Mouse (Mus musculus): Measurements from ENCODE around the gene Rasal2.
A peak's percentile ranks its signal among the peaks of the same experiment; 100 is the strongest.

Rasal2 gene

DNA sequence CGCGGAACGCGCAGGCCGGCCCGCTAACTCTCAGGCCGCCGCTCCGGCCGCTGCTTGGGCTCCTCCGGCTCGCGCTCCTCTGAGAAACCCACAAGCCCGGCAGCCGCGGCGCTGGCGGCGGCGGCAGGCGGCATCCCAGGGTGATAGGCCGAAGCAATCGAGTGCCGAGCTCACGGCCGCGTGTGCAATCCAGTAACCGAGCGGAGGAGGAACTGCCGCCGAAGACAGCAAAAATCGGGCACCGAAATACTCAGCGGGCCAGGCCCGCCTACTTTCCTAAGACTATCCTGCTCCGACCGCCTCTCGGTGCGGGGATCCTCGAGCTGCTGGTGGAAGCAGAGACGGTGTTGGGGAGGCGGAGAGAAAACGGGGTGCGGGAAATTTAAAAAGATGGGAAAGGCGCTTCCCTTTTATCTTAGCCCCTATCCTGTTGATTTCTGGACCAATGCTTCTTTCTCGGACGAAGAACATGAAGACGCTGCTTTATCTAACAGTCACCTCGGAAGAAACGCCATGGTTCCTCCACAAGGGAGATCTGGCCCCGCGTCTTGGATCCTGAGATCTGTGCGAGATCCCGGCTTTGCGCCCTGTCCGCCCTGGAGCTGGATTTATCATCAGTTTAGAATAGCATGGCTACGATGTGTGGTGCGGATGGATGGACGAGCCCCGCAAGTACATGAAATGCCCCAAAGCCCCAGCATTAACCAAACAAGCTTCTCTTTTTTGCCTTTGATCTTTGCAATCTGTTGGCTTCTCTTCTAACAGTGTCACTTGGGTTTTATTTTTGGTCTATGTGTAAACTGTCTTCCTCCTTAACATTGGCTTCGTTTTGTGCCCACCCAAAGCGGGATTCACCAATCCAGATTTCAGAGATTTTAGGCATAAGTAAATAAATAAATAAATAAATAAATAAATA lies at the start of gene Rasal2:
Rasal2 (minus strand) TSS at position 142 of the 916 bp plus-strand sequence.
- DNase-seq (ENCODE audit: low read depth), result peak; percentile 99

DNA sequence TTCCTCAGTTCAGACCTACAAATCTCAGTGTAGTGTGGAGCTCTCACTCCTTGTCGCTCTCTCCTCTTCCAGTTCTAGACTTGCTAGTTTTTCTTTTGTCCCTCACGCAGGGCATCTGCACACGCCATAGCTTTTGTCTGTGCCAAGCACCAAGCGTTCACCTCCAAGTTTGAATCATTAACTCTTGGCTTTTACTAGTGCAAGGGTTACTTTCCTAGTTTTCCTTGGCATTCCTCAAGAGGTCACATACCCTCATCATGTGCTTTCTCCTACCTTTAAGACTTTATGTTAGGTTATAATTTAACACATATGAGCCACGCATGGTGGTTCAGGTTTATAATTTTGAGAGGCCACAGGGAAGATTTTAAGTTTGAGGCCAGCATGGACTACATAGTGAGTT lies 48.9 kb upstream of the Rasal2 start:
- no peak for DNase-seq (ENCODE audit: low read depth)

DNA sequence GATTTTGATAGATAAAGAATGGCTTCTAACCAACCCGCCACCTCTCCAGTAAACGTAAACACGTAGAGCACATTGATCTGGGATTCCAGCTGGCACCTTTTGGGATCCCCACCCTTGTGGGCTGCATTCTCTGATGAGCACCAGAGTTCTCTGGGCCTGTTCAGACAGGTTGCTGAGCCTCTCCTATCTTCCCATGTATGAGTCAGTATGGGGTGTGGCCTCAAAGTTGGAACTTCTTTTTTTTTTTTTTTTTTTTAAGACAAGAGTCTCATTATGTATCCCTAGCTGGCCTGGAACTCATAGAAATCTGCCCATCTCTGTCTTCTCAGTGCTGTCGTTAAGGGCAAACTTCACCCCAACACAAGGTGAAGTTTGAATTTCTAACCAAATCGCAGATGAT lies 47.5 kb upstream of the Rasal2 start:
- peak; percentile 23 for DNase-seq (ENCODE audit: low read depth)

DNA sequence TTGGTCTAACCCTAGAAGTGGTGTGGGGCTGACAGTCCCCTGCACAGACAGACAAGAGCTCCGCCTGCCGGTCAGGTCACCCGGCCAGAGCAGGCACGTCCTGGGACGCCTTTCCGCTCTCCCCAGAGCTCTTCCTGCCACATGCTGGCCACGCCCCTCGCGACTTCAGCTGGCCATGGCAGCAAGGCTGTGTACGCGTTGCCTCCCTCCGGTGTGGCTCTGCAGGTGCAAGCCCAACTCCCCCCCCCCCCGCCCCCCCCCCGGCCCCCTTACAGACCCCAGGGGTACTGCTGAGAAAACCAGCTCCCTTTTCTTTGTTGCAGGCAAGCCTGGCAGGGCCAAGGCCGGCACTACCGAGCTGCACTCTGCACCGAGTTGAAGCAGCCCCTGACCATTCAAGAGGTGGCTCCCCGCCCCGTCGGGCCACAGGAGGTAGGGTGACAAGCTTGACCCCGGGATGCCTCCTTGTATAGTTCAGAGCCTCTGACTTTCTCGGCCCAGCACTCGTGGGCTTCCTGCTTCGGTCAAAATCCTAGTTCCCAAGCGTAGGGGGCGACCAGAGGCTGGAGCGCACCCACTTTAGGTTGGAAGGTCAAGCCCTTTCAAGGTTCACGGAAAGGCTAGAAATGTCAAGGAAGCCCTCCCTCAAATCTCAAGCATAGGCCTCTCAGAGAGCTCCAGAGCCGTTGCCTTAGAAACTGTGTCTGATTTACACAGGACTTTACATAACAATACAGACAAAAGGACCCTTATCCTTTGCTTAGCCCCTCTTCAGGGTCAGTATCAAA lies 46.2 kb upstream of the Rasal2 start, which contains the start of gene Cryzl2:
Cryzl2 (plus strand) TSS at position 157 of the 788 bp plus-strand sequence.
- DNase-seq (ENCODE audit: low read depth), result no peak

DNA sequence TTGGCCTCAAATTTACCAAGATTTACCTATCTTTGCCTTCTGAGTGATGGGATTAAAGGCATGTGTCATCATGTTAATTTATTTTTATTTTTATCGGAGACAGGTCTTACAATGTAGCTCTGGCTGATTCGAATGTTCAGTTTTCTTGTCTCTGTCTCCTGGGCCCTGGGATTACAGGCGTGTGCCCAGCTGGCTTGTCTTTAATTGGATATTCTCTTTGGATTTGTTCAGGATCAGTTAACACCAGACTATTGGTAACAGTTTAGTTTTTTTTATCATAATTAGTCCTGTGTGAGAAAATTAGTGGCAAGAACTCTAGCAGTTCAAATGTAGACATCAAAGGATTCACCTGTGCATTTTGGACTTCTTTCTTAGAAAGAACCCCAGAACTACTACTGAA lies 45.4 kb upstream of the Rasal2 start:
- DNase-seq (ENCODE audit: low read depth), result no peak

DNA sequence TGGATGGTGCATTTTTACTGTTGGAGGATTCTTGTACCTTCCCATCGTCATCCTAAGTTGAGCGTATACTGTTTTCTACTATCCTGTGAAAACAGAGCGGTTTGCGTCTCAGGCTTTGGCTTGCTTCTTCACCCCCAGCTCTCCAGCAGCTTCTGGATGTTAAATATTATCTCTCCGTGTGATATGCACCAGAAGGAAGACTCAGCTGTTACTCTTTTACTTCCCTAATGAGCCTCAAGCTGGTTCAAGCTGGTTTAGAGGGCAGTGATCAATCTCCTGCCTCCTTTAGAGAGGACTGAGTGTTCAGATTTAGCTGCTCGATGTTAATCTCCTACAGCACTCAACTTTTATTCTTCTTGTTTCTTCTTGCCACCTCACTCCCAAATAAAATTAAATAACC lies 42.5 kb upstream of the Rasal2 start:
- DNase-seq (ENCODE audit: low read depth), result no peak

DNA sequence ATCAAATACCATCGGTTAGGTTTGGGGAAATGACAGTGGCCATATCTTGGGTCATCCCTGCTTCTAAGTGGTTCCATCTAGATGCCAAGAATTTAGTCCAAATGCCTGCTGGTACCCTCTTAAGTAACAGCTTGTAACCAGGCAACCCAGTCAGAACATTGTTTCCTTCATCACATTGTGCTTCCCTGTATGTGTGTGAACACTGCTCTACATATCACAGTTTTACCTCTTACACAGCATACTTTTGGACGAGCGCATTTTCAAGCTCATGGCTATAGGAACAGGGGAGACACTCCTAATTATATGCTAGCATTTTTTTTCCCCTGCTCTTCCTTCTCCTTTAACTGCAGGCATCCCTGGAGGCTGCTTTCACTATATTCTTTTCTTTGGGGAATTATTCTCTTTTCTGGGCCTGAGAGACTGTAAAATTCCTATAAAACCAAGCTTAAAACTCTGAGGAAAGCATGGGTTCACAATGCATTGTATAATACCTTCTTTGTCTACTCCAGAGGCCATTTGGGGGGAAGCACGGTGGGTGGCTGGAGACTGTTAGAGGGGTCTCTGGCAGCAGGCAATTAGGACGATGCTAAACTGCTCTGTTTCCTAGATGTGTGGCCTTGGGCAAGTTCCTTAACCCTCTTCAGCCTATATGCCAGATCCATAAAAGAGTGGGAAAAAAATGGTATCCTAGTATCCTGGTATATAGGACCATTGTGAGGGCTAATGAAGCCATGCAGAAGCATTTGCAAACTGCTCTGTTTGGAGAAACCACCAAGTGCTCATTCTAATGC lies 40.6 kb upstream of the Rasal2 start:
- DNase-seq (ENCODE audit: low read depth), result no peak

DNA sequence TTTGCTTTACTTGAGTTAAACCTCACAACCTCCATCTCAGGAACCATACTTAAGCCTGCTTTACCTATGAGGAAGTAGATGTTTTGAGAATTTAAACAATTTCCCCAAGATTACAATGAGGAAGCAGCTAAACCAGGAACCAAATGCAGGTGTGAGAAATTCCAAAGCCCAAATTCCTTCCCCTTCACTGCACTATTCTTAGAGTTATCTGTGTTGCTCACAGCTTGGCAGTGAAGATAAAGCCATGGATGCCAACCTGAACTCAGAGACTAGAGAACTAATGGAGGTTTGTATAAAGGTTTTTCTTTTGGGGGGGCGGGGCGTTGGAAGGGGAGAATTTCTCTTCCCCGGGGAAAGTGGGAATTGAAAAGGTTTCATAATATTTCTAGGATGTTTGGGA lies 39.9 kb upstream of the Rasal2 start:
- DNase-seq (ENCODE audit: low read depth), result no peak

DNA sequence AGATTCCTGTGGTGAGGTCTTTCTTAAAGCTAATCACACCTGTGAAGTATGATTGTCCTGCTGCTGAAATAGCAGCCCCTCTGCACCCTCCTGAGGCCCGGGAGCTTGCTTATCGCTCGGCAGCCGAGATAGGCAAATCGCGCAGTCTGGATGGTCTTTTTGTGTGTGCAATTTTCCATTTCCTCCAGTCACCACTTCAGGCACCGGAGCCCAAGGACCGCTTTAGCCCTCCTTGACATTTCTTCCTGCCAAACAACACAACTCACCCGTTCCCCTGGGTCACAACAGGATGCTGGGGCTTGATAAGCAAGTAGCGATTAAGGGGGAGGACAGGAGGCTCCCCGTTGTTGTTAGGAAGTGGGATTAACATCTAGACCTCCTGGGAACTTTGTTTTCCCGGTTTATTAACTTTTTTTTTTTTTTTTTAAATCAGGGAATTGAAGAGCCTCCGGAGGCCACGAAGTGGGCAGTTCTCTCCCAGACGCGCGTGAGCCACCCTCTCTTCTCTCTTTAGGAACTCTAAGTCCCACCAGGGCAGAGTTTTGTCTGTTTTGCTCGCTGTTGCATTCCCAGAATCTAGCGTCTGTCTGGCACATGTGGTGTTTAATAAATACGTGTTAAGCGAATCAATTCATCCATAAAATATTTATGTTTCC lies 37.7 kb upstream of the Rasal2 start:
- DNase-seq (ENCODE audit: low read depth), result no peak

DNA sequence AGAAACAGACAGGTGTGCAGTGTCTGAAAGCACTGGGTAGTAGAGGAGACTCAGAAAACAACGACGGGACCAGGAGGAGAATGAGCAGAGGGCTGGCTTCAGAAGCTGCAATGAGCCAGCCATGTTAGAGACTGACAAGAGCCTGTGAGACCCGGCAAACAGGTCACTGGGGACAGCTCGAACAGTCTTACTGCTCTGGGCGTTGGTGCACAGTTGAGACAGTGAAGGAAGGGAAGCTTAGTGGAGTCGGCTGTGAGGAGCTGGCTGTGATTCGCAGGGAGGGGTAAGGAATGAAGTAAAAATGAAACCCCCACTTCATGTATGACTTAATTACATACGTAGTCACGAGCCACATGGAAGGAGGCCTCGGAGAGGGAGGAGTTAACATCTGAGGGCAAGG lies 37.1 kb upstream of the Rasal2 start:
- DNase-seq (ENCODE audit: low read depth), result no peak

DNA sequence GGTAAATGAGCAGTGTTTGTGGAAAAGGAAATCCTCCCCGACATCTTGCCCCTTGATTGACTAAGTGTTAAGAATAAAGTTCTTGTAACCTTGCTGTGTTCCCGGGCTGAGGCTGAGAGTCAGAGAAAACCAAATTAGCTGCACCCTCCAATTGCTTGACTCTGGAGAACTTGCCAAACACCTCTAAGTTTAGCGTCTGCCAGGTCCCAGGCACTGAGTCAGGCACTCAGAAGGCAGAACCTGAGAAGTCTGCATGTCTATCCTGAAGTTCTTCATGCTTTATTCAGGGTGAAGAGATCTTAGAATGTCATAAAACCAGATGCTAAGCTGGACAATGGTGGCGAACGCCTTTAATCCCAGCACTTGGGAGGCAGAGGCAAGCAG lies 36.4 kb upstream of the Rasal2 start:
- DNase-seq (ENCODE audit: low read depth), result no peak

DNA sequence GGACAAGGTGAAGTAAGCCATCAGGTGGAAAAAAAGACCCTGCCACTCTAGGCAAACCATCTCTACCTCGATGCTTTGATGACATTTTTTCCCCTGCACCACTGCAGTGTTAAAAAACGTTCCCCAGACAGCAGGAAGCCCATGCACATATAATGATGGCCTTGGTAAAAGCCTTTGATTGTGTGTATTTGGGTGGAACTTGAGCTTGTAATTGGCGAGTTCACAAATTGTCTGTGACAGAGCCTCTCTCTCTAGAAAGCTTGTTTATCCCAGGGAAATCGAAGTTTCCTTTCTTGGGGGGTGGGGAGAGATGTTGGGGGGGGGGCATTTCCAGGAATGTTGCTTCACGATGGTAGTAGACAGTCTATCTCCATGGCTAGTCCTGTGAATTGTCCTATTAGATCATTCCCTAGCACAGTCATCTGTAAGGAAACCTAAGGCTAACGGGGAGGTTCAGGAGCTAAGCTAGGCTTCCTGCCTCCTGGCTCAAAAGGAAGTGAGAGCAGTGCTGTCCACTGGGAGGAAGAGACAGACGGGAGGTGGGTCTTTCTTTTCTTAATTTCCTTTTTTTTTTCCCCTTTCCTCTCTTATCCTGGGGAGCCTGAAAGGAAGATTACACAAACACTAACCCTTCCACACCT lies 35.9 kb upstream of the Rasal2 start:
- no peak for DNase-seq (ENCODE audit: low read depth)

DNA sequence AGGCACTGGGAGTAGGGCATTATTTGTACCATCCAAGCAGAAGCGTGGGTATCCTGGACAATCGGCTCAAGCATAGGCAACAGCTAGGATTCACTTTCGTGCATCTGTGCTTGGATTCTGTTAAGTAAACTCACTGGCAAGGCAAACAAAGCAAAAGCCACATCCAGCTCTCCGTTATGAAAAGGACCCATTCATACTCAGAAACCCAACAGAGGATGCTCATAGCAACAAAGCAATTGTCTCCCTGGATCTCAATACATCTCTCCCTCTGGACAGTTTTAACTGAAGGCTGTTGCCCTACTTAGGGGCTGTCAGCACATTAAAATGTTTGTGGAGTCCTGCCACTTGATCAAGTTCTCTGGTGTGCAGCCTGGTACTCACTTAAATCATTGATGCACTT lies 34.7 kb upstream of the Rasal2 start:
- DNase-seq (ENCODE audit: low read depth), result no peak

DNA sequence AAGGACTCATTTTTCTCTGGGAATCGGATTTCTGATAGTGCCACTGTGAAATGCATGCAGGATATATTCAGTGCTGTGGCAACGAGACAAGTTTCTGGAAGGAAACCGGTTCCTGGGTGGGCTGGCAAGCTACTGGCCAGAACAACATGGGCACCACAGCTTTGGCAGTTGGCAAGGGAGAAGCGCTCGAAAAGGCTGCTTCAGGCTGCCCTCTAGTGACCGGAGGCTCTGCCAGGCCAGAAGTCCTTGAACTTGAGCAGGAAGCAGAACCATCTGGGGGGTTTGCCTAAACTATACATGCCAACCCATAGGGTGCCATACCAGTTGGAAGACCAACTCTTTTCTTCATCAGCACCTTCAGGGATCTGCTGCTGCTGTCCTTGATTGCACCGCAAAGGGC lies 33.9 kb upstream of the Rasal2 start:
- peak; percentile 70 for DNase-seq (ENCODE audit: low read depth)

DNA sequence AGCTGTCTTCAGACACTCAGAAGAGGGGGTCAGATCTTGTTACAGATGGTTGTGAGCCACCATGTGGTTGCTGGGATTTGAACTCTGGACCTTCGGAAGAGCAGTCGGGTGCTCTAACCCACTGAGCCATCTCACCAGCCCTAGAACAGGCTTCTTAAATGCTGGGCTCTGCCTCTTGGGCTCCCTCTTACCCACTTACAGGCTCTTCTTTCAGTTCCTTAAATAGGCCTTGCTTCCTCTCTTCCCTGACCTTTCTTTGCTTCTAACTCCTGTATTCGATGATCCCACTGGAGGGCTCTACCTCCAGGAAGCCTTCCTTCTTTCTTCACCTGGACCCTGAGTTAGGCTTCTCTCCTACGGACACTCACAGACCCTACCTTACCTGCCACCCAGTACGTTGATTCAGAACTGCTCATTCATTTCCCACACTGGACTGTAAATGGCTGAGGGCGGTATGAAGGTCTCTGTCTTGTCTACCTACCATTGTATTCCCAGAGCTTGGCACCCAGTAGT lies 33.1 kb upstream of the Rasal2 start:
- DNase-seq (ENCODE audit: low read depth), result no peak

DNA sequence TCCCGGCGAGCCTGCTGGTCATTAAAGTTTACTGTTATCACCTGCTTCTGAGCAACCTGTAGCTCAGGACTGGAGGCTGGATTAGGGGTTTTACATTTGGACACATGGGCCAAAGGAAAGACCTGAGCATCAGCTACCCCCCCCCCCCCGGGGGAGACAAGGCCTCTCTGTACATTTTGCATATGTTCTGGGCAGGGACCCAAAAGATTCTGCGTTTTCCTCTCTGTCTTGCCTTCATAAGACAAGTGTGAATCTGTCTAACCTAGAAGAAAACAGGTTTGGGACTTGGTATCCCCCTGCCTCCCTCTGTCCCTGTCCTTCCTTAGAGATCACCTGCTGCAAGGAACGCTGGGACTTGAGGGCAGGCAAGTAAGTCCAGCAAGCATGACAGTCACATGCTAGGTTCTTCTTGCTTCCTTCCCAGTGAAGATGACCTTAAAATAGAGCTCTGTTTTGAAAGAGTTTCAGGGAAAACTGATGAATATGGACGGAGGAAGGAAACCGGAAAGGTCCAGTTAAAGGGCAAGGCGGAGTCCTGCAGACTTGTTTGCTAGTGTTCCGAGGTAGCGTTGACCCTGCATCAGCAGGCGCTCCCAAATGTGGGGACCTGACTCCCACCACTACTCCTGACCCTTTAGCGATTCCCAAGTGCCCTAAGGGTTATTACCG lies 32.4 kb upstream of the Rasal2 start:
- no peak for DNase-seq (ENCODE audit: low read depth)

DNA sequence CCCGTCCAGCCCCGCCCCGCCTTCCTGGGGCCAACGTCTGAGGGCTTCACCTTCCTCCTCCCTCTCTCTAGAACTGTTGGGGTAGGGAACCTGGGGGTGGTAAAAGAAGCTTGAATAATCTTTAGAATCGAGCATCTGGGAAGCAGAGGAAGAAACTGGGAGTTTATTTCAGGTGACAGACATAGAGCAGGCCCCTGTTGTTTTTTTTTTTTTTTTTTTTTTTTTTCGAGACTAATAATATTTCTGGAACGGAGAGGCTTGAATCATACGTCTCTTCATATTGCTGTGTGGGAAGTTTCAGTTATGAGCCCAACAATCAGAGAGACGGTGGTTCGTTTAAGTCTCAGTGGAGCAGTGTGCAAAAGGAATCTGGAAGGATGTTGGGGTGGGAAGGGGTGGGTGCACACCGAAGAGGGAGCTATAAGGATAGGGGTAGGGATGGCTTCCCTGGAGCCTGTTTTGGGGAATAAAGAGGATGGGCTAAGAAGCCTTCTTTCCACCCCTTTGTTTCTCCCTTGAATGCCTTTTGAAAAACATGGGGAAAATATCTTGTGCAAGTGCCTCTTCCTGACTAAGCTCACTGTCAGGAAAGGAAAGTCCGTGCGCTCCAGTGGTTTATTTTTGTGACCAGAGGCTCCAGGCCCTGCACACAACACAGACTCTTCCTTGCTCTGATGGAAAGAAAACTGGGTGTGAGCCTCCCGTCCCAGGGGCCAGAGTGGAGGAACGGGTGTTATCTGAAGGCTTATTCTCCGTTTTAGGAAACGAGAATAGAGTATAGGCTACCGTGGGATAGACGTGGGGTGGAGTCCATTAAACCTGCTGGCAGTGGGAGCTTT lies 31.5 kb upstream of the Rasal2 start:
- DNase-seq (ENCODE audit: low read depth), result no peak

DNA sequence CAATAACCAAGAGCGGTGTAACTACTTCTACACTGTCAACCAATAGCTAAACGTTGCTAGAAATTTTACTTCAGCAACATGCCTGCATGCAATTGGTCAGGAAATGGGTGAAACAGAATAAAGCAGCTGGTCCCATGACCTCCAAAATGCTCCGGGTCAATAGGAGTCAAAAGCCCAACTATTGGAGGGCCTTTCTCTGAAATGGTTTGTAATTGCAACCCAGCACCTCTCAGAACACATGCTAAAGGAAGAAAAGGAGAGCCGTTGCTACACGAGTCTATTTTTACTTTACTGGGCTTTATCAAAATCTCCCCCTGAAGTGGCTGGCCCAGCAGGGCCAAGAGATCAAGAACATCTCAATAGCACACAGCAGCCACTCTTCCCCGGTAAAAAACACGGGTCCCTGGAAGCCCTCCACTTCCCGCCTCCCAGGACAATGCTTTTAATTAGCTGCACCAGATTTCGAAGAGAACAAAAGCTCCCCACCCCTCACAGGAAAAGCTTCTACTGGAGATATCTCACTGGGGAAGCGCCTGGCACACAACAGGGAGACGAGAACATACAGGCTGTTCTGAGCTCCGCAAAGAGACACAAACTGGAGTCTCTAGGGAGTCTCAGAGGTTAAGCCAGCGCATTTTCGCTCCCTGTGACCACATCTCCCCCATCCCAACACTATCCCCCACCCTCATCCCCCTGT lies 30.8 kb upstream of the Rasal2 start:
- DNase-seq (ENCODE audit: low read depth), result no peak
